Mouse (Mus musculus): ENCODE measurements around the gene Sfrp2.

Gene Sfrp2

DNA sequence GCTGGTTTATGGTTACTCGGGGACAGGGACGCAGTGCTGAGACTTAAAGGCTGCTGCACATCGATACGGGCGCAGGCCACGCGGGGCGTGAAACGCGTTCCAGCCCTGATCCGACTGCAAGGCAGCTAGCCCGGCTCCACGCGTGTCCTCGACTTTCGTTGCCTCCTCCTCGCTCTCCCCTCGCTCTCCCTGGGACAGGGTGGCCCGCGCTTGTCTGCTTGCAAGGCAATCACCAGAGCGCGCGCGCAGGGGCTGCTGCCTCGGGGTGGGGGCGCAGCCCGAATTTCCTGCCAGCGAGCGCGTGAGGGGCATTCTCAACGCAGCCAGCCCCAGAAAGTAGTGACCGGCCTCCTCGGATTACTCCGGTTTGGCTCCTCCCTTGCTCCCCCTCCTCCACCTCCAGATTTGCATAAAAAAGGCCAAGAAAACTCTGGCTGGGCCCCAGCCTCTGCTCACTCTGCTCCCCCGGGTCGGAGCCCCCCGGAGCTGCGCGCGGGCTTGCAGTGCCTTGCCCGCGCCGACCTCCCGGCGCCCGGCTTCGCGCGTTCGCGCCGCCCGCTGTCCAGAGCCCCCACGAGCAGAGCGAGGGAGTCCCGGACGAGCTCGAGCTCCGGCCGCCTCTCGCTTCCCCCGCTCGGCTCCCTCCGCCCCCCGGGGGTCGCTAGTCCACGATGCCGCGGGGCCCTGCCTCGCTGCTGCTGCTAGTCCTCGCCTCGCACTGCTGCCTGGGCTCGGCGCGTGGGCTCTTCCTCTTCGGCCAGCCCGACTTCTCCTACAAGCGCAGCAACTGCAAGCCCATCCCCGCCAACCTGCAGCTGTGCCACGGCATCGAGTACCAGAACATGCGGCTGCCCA lies at the start of gene Sfrp2:
Sfrp2 (plus strand) TSS at position 451 of the 855 bp plus-strand sequence.
- peak in 1 of 2 experiments; percentile 10 for DNase-seq (ENCODE audit: low spot score in 2 of 2)

DNA sequence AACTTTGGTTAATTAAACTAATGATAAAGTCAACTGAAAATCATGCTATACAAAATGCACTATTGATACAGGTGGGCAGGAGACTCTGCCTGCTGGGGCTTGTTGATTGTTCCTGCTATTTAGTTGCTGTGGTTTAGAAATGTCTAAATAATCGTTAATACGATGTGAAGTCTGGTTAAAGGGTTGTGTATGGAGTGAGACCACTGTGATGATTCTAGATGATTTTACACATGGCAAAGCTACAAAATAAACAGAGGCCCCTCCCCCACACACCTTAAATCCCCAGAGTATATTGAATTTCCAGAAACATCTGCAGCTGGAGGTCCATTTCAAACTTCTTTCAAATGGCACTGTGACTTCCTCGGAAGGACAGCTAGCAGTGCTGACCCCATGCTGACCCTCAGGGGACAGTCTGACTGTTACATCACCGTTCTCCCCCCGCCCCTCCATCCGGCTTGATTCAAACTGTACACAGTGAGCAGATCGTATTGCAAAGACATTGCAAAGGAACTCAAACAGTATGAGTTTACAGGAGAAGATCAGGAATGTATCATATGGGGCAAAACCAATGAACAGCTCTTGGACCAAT lies 48.4 kb upstream of the Sfrp2 start:
- DNase-seq (ENCODE audit: low spot score in 2 of 2): no peak

DNA sequence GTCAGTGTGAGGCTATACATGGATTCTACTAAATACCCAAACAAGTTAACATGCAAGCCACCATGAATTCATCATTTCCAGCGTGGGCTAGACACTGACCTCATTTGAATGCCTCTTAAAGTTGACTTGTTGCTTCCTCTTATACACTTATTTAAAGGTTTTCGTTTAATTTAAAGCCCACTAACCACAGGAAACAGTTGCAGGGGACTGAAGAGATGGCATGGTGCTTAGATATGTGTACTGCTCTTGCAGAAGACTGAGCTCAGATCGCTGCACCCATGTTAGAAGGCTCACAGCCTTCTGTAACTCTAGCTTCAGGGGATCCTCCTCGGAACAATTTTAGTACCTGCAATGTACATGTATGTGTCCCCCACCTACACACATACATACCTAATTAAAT lies 47.5 kb upstream of the Sfrp2 start:
- DNase-seq (ENCODE audit: low spot score in 2 of 2): no peak

DNA sequence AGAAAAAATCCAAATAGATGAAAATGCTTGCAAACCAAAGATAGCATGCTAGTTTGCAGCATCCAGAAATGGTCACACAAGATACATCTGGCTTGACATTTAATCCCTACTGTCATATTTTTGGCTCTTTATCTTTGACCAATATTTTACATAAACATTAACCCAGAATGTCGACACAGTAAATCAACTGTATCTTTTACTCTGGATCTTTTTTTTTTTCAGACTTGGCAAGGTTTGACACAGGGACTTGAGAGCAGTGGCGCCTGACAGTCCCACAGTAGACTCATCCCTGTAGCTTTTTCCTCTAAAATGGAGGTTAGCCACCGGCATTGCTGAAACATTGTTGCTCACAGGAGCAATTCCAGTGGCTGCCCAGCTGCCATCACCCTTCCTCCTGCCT lies 37.9 kb upstream of the Sfrp2 start:
- no peak for DNase-seq (ENCODE audit: low spot score in 2 of 2)

DNA sequence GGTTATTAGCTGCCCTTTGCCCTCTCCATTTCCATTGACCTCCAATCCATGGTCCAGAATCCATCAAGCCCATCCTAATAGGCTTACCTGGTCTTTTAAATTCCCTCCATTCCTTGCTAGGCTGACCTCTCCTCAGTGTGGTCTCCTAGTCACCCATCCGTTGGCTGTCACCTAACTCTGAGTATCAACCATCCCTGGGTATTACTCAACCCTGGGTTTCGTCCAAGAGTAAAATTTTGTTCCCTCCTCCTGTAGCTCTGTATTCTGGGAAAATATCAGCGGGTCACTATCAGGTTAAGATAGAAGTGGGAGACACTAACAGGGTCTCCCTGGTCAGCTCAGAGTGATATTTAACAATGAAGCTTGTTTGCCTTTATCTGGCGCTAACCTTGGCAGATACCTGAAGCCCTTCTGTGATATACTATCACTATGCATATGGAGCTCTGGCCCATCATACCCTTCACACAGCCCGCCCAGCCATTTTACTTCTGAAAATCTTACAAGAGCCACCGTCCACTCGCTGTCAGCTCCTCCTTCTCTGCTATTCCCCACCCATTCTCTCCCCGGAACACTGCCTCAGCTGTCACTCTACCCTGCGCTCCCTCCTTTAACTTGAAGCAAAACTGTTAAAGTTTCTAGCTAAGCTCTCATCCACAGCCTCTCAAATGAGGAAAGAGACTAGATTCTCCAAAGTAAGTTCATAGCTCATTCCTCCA lies 37.3 kb upstream of the Sfrp2 start:
- DNase-seq (ENCODE audit: low spot score in 2 of 2): no peak

DNA sequence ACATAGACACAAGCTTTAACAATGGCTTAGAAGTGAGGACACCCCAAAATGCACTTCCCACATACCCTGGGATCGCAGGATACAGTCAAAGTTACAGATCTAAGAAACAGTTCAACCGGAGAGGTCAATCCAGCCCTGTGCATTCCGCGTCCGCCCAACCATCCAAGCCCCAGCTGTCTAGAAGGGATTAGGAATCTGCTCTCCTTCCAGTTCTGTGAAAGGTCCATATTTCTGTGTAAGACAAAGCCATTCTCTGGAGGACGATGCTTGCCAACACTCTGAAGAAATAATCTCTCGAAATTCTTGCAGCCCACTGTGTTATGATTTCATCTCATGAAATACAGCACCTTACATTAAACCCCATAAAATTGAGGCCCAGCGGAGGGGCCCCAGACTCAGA lies 32.1 kb upstream of the Sfrp2 start:
- DNase-seq (ENCODE audit: low spot score in 2 of 2): no peak

DNA sequence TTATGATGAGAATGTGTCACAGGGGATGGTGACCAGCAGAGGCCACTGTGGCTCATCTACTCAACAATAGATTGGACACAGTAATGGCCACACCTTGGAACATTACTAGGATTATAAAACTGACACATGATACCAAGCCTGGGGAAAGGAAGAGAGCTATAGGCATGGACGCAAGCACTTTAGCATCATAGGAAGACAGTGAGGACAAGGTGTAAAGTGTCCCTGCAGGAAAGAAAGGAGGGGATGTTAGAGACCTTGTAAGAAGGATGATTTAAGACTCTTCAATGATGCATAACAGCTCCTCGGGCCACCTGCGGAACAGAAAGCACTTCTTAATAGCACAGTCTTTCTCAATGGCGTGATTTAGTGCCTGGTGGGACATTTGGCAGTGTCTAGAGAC lies 29.1 kb upstream of the Sfrp2 start:
- no peak for DNase-seq (ENCODE audit: low spot score in 2 of 2)

DNA sequence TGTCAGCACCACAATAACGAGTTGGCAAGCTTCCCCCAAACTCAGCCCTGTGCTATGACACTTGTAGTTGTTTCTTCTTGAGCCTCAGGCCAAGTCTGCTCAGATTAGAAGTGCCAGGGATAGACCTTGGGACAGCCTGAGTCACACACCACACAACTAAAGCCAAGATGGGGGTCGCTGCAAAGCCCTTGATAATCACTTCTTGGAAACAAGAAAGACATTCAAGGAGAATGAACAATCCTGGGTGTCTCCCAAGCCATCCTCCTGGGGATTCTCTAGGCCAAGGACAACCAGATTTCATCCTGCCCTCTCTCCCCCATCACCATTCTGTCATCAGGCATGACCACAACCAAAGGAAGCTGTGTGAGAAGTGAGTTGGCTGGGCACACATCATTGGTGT lies 25.9 kb upstream of the Sfrp2 start:
- no peak for DNase-seq (ENCODE audit: low spot score in 2 of 2)

DNA sequence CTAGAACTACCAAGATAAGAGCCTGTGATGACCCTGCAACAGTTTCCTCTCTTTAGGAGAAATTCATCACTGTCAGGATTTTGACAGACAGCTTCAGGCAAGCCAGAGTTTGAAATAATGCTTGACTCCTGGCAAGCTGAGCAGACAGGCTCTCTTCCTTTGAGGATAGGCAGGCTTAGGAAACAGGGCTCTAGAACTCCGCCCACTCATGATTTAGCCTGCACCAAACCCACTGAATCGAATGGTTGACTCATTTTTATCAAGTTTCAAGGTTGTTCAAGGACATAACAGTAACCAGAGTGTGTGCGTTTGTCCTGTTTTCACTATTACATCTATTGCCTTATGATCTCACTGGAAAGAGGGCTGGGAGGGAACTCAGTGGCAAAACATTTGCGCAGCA lies 18.8 kb upstream of the Sfrp2 start:
- no peak for DNase-seq (ENCODE audit: low spot score in 2 of 2)

DNA sequence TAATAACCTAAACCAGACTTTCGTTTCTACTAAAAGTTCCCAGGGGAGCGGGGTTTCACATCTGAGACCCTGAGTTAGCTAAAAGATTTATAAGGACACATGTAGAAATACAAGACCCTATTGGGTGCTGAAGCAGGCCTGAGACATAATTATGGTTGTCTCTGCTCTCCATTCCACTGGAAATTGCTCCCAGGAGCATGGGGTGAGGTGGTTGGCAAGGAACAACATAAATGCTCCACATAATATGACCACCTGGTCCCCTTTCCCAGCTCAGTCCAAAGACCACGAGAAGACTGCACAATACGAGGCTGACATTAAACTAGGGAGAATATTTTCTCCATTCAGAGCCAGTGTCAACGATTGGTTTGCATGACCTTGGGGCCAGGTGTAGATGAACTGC lies 18.2 kb upstream of the Sfrp2 start:
- DNase-seq (ENCODE audit: low spot score in 2 of 2): no peak

DNA sequence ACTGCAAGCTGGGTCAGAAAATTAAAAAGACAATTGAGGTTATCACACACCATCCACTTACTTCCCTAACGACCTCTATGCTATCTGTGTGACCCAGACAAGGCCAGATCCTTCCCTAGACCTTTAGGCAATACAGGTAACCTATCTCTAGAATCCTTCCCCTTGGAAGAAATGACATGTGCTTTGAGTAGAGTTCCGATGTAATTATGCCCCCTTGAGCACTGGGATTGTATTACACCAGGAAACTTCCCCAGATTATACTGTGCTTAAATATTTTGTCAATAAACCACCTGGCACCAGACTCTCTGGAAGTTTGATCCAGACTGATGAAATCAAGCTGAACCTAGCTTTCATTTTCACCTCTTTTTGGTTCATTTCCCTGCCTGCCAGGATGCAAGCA lies 14.5 kb upstream of the Sfrp2 start:
- DNase-seq (ENCODE audit: low spot score in 2 of 2): no peak

DNA sequence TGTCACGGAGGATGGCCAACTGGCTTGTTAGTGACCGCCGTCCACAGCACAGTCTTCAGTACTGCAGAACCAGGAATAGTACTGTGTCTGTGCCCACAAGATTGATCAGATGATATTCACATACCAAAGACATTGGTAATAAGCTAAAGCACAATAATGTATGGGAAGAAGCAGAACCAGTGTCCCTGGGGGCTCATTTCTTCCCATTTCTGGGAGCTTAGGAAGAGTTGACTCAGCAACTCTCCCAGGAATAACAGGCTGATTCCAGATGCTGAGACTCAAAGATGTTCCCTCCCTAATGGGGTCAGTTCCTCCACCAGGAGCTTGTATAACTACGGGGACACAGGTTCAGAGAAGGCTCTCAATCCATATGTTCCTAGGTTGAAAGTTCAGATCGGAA lies 13.9 kb upstream of the Sfrp2 start:
- DNase-seq (ENCODE audit: low spot score in 2 of 2): no peak

DNA sequence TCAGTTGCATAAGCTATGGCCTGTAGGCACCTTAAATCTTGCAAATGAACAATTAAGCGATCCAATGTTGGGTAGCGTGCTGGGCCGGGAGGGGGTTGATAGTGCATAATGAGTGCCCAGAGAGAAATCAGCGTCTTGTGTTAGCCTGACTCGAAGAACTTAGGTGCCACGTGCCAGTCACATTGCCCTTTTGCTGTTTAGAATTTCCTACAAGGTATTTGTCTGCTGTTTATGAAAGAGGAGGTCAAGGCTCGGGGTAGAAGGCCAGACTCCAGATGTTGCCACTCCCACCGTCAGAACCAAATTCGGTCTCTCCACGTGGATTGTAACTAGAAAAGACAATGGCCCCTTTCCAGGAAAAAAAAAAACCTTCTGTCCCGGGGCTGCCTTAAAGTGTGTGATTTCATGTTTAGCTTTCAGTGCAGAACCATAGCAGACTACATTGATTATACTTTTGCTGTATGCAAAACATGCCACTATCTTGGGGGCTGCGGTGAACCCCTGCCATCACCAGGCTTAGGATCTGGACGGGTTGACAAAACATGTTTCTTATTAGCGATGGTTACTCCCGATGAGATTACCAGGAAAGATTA lies 11.0 kb upstream of the Sfrp2 start:
- DNase-seq (ENCODE audit: low spot score in 2 of 2): no peak

DNA sequence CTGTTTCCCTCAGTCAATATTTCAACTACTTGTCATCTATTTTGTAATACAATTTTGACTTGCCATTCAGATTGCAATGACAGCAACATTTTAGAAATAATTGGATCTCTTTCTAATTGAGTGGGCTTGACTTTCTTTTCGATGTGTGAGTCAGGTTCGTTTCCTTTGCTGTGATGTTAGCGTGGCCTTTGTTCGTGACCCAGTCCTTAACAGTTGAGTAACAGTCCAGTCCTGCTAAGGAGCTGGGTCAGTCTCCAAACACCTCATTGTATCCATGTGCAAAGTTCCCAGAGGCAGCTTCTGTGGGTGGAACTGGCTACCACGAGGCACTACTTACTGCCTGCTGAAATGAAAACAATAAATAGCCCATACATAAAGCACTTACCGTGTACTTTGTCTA lies 10.5 kb upstream of the Sfrp2 start:
- DNase-seq (ENCODE audit: low spot score in 2 of 2): no peak

DNA sequence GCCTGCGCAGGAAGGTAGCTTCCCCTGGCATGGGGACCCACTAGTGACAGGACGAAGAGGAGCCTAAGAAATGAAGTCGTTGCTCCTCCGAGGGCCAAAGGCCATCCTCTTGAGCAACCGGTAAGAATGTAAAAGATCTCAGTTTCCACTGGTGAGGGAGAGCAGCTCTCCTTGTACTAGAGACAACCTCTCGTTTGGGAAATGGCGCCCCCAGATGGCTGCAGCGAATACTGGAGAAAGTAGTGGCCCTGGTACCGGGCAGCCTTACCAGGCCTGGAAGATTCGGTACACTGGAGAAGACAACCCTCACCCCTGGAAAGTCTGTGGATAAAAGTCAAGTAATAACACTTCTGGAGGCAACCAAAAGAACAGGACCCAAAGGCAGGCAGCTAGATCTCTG lies 3.8 kb upstream of the Sfrp2 start:
- DNase-seq (ENCODE audit: low spot score in 2 of 2): no peak

DNA sequence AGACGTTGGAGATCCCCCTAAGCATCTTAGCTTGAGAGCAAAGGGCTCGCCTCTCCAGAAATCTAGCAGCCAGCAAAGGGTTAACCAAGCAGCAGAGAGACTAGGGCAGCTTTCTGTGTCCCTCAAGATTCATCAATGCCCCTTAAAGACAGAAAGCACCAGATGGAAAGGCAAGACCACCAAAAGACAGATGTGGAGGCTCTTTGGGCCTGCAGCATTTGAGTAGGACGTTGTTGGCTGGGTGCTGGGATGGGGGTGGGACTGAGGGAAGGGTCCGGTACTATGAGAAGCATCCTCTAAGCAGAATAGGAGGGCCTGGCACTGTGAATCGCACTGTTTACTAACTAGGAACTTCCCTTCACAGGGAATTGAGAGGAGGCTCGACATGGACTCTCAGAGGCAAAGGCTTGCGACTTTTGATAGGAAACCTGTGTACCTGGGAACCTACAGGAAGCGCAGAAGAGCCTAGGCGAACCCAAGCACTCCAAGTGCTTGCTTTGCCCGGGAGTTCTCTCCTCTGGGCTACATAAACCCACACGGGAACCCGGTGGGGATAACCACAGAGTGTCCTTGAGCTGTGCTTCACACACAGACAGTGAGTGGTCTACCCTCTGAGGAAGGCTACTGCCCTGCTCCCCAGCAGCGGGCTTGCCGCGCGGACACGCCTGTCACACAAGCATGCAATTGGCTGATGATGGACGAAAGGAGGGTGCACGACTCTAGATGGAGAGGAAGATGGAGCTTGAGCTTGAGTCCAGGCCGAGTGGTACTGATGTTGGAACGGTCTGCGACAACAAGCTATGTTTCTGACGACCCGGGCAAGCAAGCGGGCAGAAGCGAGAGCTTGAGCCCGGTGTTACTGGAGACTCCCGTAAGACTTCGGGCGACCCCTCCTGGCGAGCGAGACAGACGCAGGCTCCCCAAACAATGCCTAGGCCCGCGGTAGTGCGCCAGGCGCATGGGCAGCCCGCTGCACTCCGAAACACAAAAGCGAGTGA lies 2.3 kb upstream of the Sfrp2 start:
- DNase-seq (ENCODE audit: low spot score in 2 of 2): peak; percentile 20 to 53

DNA sequence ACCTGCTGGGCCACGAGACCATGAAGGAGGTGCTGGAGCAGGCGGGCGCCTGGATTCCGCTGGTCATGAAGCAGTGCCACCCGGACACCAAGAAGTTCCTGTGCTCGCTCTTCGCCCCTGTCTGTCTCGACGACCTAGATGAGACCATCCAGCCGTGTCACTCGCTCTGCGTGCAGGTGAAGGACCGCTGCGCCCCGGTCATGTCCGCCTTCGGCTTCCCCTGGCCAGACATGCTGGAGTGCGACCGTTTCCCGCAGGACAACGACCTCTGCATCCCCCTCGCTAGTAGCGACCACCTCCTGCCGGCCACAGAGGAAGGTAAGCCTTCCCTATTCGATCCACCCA lies 577 bp downstream of the Sfrp2 start:
- no peak for DNase-seq (ENCODE audit: low spot score in 2 of 2)

DNA sequence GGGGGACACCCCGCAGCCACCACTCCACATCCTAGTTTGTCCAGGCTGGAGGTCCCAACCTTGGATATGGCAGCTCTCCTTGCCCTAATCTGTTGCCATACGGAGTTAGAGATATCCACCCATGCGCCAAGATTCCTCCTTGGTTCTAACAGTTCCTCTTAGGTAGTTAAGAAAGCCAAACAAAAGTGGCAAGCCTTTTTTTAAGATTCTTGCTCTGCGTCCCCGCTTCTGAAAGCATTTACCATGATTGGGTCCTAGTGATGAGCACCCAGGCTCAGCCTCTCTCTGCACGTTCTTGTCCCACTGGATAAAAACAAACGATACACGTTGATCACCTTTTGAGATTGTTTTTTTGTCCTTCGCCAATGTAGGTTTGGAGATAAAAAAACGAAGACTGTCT lies 1.0 kb downstream of the Sfrp2 start:
- no peak for DNase-seq (ENCODE audit: low spot score in 2 of 2)

DNA sequence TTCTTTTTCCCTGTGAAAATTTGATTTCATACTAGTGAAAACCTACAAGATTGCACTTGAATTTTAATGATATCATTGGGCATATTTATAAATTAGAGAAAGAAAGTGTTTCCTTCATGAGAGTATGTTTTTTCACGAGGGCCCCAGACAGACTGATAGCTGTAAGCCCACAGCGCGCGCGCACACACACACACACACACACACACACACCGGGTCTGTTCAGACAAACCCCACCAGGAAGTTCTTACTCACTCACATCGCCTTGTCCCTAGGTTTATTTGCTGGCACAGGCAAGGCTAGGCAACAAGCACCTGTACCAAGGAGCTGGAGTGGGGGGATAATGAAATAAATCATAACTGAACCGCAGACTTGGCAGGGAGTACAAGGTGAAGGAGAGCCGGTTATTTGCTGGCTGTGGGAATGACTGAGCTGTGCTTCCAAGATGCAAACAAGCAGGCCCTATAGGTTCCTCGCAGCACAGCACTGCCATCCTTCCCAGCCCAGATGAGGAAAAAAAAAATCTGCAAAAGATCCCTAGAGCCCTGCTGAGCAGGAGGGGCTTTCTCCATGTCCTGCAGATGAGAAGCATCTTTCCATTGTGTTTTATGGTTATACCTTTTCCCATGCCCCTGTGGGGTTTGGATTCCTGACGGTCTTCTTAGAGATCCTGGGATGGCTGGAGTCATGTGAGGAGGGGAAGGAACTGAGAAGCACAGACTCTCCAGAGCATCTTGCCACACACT lies 2.3 kb downstream of the Sfrp2 start:
- DNase-seq (ENCODE audit: low spot score in 2 of 2): no peak

DNA sequence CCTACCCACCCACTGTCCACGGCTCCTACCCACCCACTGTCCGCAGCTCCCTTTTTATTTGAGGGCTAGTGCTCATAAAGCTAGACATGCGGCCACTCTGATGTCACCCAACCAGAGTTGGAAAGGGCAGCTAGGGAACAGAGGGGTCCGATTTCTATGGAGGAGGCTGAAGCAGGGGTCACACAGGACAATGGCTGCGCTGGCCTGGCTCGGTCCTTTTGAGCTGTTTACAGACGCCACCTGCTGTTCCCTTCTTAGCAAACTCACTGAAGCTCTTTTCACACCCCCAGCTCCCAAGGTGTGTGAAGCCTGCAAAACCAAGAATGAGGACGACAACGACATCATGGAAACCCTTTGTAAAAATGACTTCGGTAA lies 2.9 kb downstream of the Sfrp2 start:
- DNase-seq (ENCODE audit: low spot score in 2 of 2): no peak
